Mouse (Mus musculus): ENCODE results near the gene Utrn. TPM values are rescaled to one million over a fixed set of nuclear protein-coding genes. Genes with fewer than 3 reads are reported as not detected.

Utrn gene
- polyA plus RNA-seq, 1 experiment from 2014 or later: 75.8 TPM

- Histone ChIP-seq H3K4me1 (replicated peaks; ENCODE audit: control insufficient read depth, insufficient read depth, low read length) (peaks cover 4% of the 10 kb centered on the region), H3K9ac (ENCODE audit: low read length) (peak overlapping the region; percentile 35; the same call in 1 of the 2 replicates), H3K27ac (ENCODE audit: low read length) (no peak overlapping the region), H3K9me3 (ENCODE audit: control insufficient read depth, low read length) (no peaks in the 10 kb centered on the region), H3K4me2 (ENCODE audit: low read depth, low read length) (peak overlapping the region; percentile 47), H3K27me3 (ENCODE audit: control insufficient read depth, insufficient read depth, low read depth, low read length) (no peaks in the 10 kb centered on the region), H3K4me3 (ENCODE audit: low read length) (no peak overlapping the region), H3K36me3 (ENCODE audit: control insufficient read depth, insufficient read depth, low read length) (no peaks in the 10 kb centered on the region)
- 12% methylated on average over 14 of the region's 14 CpGs for WGBS
- ATAC-seq (ENCODE audit: low read depth): peak; percentile 47
These were observed 9.6 kb upstream of the Utrn start for GRCm38 (mm10) chr10:12878661-12879312.

GRCm38 (mm10) chr10:12876426-12876825 is 7.3 kb upstream of the Utrn start:
- H3K27me3 ChIP-seq (ENCODE audit: control insufficient read depth, insufficient read depth, low read depth, low read length): no peaks in the 10 kb centered on the region
- H3K4me1 ChIP-seq (replicated peaks; ENCODE audit: control insufficient read depth, insufficient read depth, low read length): peaks cover 4% of the 10 kb centered on the region
- no peak overlapping the region for H3K4me2 ChIP-seq (ENCODE audit: low read depth, low read length)
- no peak for ATAC-seq (ENCODE audit: low read depth)
- H3K36me3 ChIP-seq (ENCODE audit: control insufficient read depth, insufficient read depth, low read length): no peaks in the 10 kb centered on the region
- no peaks in the 10 kb centered on the region for H3K9me3 ChIP-seq (ENCODE audit: control insufficient read depth, low read length)
- no peak overlapping the region for H3K27ac ChIP-seq (ENCODE audit: low read length)
- H3K9ac ChIP-seq (ENCODE audit: low read length): no peak overlapping the region
- WGBS: 67% methylated on average over 2 of the region's 3 CpGs
- H3K4me3 ChIP-seq (ENCODE audit: low read length): no peak overlapping the region

- H3K4me3 ChIP-seq (ENCODE audit: low read length): no peak overlapping the region
- no peak overlapping the region for H3K4me2 ChIP-seq (ENCODE audit: low read depth, low read length)
- no peak for ATAC-seq (ENCODE audit: low read depth)
- no peaks in the 10 kb centered on the region for H3K27me3 ChIP-seq (ENCODE audit: control insufficient read depth, insufficient read depth, low read depth, low read length)
- no peak overlapping the region for H3K27ac ChIP-seq (ENCODE audit: low read length)
- peaks cover 4% of the 10 kb centered on the region for H3K4me1 ChIP-seq (replicated peaks; ENCODE audit: control insufficient read depth, insufficient read depth, low read length)
- H3K9ac ChIP-seq (ENCODE audit: low read length): no peak overlapping the region
- no peaks in the 10 kb centered on the region for H3K36me3 ChIP-seq (ENCODE audit: control insufficient read depth, insufficient read depth, low read length)
- H3K9me3 ChIP-seq (ENCODE audit: control insufficient read depth, low read length): no peaks in the 10 kb centered on the region
- WGBS: 95% methylated on average over 4 of the region's 4 CpGs
These were observed 6.2 kb upstream of the Utrn start for GRCm38 (mm10) chr10:12875410-12875809.

GRCm38 (mm10) chr10:12874577-12875277 is 5.6 kb upstream of the Utrn start:
- no peak overlapping the region for H3K27ac ChIP-seq (ENCODE audit: low read length)
- peaks cover 4% of the 10 kb centered on the region for H3K4me1 ChIP-seq (replicated peaks; ENCODE audit: control insufficient read depth, insufficient read depth, low read length)
- no peaks in the 10 kb centered on the region for H3K27me3 ChIP-seq (ENCODE audit: control insufficient read depth, insufficient read depth, low read depth, low read length)
- no peak overlapping the region for H3K4me2 ChIP-seq (ENCODE audit: low read depth, low read length)
- ATAC-seq (ENCODE audit: low read depth): 0 out of 2 replicates have a peak, but pooled peaks have one; percentile 37
- H3K9me3 ChIP-seq (ENCODE audit: control insufficient read depth, low read length): no peaks in the 10 kb centered on the region
- WGBS: 53% methylated on average over 8 of the region's 8 CpGs
- H3K36me3 ChIP-seq (ENCODE audit: control insufficient read depth, insufficient read depth, low read length): no peaks in the 10 kb centered on the region
- no peak overlapping the region for H3K9ac ChIP-seq (ENCODE audit: low read length)
- no peak overlapping the region for H3K4me3 ChIP-seq (ENCODE audit: low read length)

- H3K9ac ChIP-seq (ENCODE audit: low read length): no peak overlapping the region
- 4% methylated on average over 1 of the region's 1 CpGs for WGBS
- peak overlapping the region; percentile 93 for H3K4me2 ChIP-seq (ENCODE audit: low read depth, low read length)
- H3K27me3 ChIP-seq (ENCODE audit: control insufficient read depth, insufficient read depth, low read depth, low read length): no peaks in the 10 kb centered on the region
- H3K9me3 ChIP-seq (ENCODE audit: control insufficient read depth, low read length): no peaks in the 10 kb centered on the region
- H3K36me3 ChIP-seq (ENCODE audit: control insufficient read depth, insufficient read depth, low read length): no peaks in the 10 kb centered on the region
- no peak overlapping the region for H3K27ac ChIP-seq (ENCODE audit: low read length)
- H3K4me1 ChIP-seq (replicated peaks; ENCODE audit: control insufficient read depth, insufficient read depth, low read length): peaks cover 13% of the 10 kb centered on the region
- H3K4me3 ChIP-seq (ENCODE audit: low read length): no peak overlapping the region; the same call in 1 of the 2 replicates
- no peak for ATAC-seq (ENCODE audit: low read depth)
These were observed 681 bp upstream of the Utrn start for GRCm38 (mm10) chr10:12869846-12870245.

GRCm38 (mm10) chr10:12868189-12869028 is 756 bp downstream of the Utrn start:
- under 1% methylated on average over 41 of the region's 41 CpGs for WGBS
- peak overlapping the region; percentile 97 for H3K27ac ChIP-seq (ENCODE audit: low read length)
- peak overlapping the region; percentile 83 for H3K4me3 ChIP-seq (ENCODE audit: low read length)
- peak overlapping the region; percentile 93 for H3K4me2 ChIP-seq (ENCODE audit: low read depth, low read length)
- H3K36me3 ChIP-seq (ENCODE audit: control insufficient read depth, insufficient read depth, low read length): no peaks in the 10 kb centered on the region
- H3K27me3 ChIP-seq (ENCODE audit: control insufficient read depth, insufficient read depth, low read depth, low read length): no peaks in the 10 kb centered on the region
- peak overlapping the region; percentile 88 for H3K9ac ChIP-seq (ENCODE audit: low read length)
- no peaks in the 10 kb centered on the region for H3K9me3 ChIP-seq (ENCODE audit: control insufficient read depth, low read length)
- H3K4me1 ChIP-seq (replicated peaks; ENCODE audit: control insufficient read depth, insufficient read depth, low read length): peaks cover 13% of the 10 kb centered on the region
- peak; percentile 84 for ATAC-seq (ENCODE audit: low read depth)

GRCm38 (mm10) chr10:12867733-12868188 is 1.4 kb downstream of the Utrn start:
- WGBS: 0% methylated on average over 12 of the region's 12 CpGs
- Histone ChIP-seq H3K27ac (ENCODE audit: low read length) (peak overlapping the region; percentile 97), H3K4me2 (ENCODE audit: low read depth, low read length) (peak overlapping the region; percentile 93), H3K9me3 (ENCODE audit: control insufficient read depth, low read length) (no peaks in the 10 kb centered on the region), H3K4me1 (replicated peaks; ENCODE audit: control insufficient read depth, insufficient read depth, low read length) (peaks cover 13% of the 10 kb centered on the region), H3K36me3 (ENCODE audit: control insufficient read depth, insufficient read depth, low read length) (no peaks in the 10 kb centered on the region), H3K27me3 (ENCODE audit: control insufficient read depth, insufficient read depth, low read depth, low read length) (no peaks in the 10 kb centered on the region), H3K4me3 (ENCODE audit: low read length) (peak overlapping the region; percentile 83), H3K9ac (ENCODE audit: low read length) (peak overlapping the region; percentile 88)
- no peak for ATAC-seq (ENCODE audit: low read depth)

- ATAC-seq (ENCODE audit: low read depth): peak; percentile 8; the same call in 1 of the 2 replicates
- no peaks in the 10 kb centered on the region for H3K36me3 ChIP-seq (ENCODE audit: control insufficient read depth, insufficient read depth, low read length)
- no peaks in the 10 kb centered on the region for H3K9me3 ChIP-seq (ENCODE audit: control insufficient read depth, low read length)
- peak overlapping the region; percentile 93 for H3K4me2 ChIP-seq (ENCODE audit: low read depth, low read length)
- no peaks in the 10 kb centered on the region for H3K27me3 ChIP-seq (ENCODE audit: control insufficient read depth, insufficient read depth, low read depth, low read length)
- peak overlapping the region; percentile 88 for H3K9ac ChIP-seq (ENCODE audit: low read length)
- peak overlapping the region; percentile 97 for H3K27ac ChIP-seq (ENCODE audit: low read length)
- peak overlapping the region; percentile 83 for H3K4me3 ChIP-seq (ENCODE audit: low read length)
- WGBS: 2% methylated on average over 28 of the region's 28 CpGs
- peaks cover 13% of the 10 kb centered on the region for H3K4me1 ChIP-seq (replicated peaks; ENCODE audit: control insufficient read depth, insufficient read depth, low read length)
These were observed 2.0 kb downstream of the Utrn start for GRCm38 (mm10) chr10:12866971-12867732.

Measured in lung, embryonic 16.5 days (tissue).